9 mouse cellular contexts compared by ENCODE assay signal in genomic region chr9:41475326-41475725, GRCm38 (mm10).
DNase-seq lines count a peak whose midpoint lies in the region; ATAC-seq and TF ChIP-seq lines count a peak whose summit lies in the region.
"Had no signal": no experiment of that assay in that cellular context is flagged by ENCODE, and none has a peak within 500 bp of the region (broad histone marks: within the 10 kb centered on the region; RNA-seq: fewer than 3 reads in every experiment).

No protein-coding gene starts in this region.

- H3K4me2 ChIP-seq in heart, embryonic 15.5 days: peak overlapping the region; percentile 45
- H3K4me2 ChIP-seq in limb, embryonic 11.5 days (ENCODE audit: low read depth, severe bottlenecking): peak overlapping the region; percentile 32; the same call in 1 of the 2 replicates
- H3K4me2 ChIP-seq: liver, embryonic 13.5 days had no signal

- intact Hi-C loops in left cerebral cortex, postnatal 36 days (cut with DNase I): loop anchor here (2.0 kb wide), 1 partner anchor 475 kb away; no protein-coding TSS in a partner anchor

- no peak for TF ChIP-seq POLR2A in testis, adult 2 months (IDR thresholded peaks at IDR 0.05; ENCODE audit: control insufficient read depth, low read depth, low read length)

- H3K4me3 ChIP-seq in testis, adult 2 months (ENCODE audit: control insufficient read depth, low read depth, low read length): peak overlapping the region; percentile 75
- peak overlapping the region; percentile 19; the same call in 1 of the 2 replicates for H3K4me3 ChIP-seq in heart, embryonic 15.5 days
- H3K4me3 ChIP-seq in limb, embryonic 11.5 days (ENCODE audit: low read depth, low read length): no peak overlapping the region
- H3K4me3 ChIP-seq: liver, embryonic 13.5 days had no signal

- H3K9ac ChIP-seq in heart, embryonic 15.5 days: peak overlapping the region; percentile 25; the same call in 1 of the 2 replicates
- H3K9ac ChIP-seq in limb, embryonic 11.5 days (ENCODE audit: low read length): peak overlapping the region; percentile 39
- H3K9ac ChIP-seq: liver, embryonic 13.5 days had no signal

- peaks cover 5% of the 10 kb centered on the region for H3K4me1 ChIP-seq in testis, adult 2 months (ENCODE audit: control insufficient read depth, insufficient read depth, low read length)
- peaks cover 12% of the 10 kb centered on the region for H3K4me1 ChIP-seq in heart, embryonic 15.5 days (replicated peaks)
- H3K4me1 ChIP-seq in limb, embryonic 11.5 days (ENCODE audit: control insufficient read depth, insufficient read depth, low read length): peaks cover 6% of the 10 kb centered on the region
- H3K4me1 ChIP-seq: liver, embryonic 13.5 days had no signal

- no peaks in the 10 kb centered on the region for H3K9me3 ChIP-seq in heart, embryonic 15.5 days (replicated peaks)
- H3K9me3 ChIP-seq in limb, embryonic 11.5 days (ENCODE audit: control insufficient read depth, low read length): no peaks in the 10 kb centered on the region
- H3K9me3 ChIP-seq: liver, embryonic 13.5 days had no signal

- H3K27me3 ChIP-seq in testis, adult 2 months (ENCODE audit: control insufficient read depth, insufficient read depth, low read length): no peaks in the 10 kb centered on the region
- H3K27me3 ChIP-seq in heart, embryonic 15.5 days: no peaks in the 10 kb centered on the region
- H3K27me3 ChIP-seq in limb, embryonic 11.5 days (ENCODE audit: control insufficient read depth, insufficient read depth, low read length): no peaks in the 10 kb centered on the region
- H3K27me3 ChIP-seq: liver, embryonic 13.5 days had no signal

- no peak for DNase-seq in testis, postnatal 10 days (ENCODE audit: low spot score)
- no peak for DNase-seq in limb, embryonic 11.5 days (ENCODE audit: low spot score)
- DNase-seq in frontal cortex, postnatal 36 days (ENCODE audit: low spot score in 2 of 2): no peak
- DNase-seq in left cerebral cortex, postnatal 36 days (ENCODE audit: low spot score in 2 of 2): no peak
- DNase-seq in cerebellum, adult 18-20 months: no peak

- no peaks in the 10 kb centered on the region for H3K36me3 ChIP-seq in testis, adult 2 months (ENCODE audit: control insufficient read depth, insufficient read depth, low read length)
- no peaks in the 10 kb centered on the region for H3K36me3 ChIP-seq in heart, embryonic 15.5 days
- no peaks in the 10 kb centered on the region for H3K36me3 ChIP-seq in limb, embryonic 11.5 days (ENCODE audit: control insufficient read depth, insufficient read depth, low read length)
- H3K36me3 ChIP-seq: liver, embryonic 13.5 days had no signal

- WGBS in heart, embryonic 15.5 days: 46% methylated on average over 8 of the region's 8 CpGs
- 88% methylated on average over 8 of the region's 8 CpGs for WGBS in limb, embryonic 11.5 days

- no peak for TF ChIP-seq CTCF in testis, adult 2 months (IDR thresholded peaks at IDR 0.05; ENCODE audit: control insufficient read depth, insufficient read depth, insufficient replicate concordance, low read depth, low read length)

- H3K27ac ChIP-seq in testis, adult 2 months (ENCODE audit: control insufficient read depth, insufficient read depth, low read depth, low read length): peak overlapping the region; percentile 93
- peak overlapping the region; percentile 81 for H3K27ac ChIP-seq in heart, embryonic 15.5 days
- no peak overlapping the region for H3K27ac ChIP-seq in limb, embryonic 11.5 days (replicated peaks; ENCODE audit: low read depth, low read length)
- H3K27ac ChIP-seq: liver, embryonic 13.5 days had no signal

- ATAC-seq in heart, embryonic 15.5 days (replicated peaks; ENCODE audit: insufficient number of reproducible peaks, insufficient read depth, low FRiP score, low read depth): peak; percentile 51; the same call in 1 of the 2 replicates
- ATAC-seq in limb, embryonic 11.5 days (ENCODE audit: insufficient number of reproducible peaks, low FRiP score, low TSS enrichment, low read depth): no peak
- no peak for ATAC-seq in granulocyte monocyte progenitor cell, adult 5-6 weeks (replicated peaks; ENCODE audit: poor library complexity, severe bottlenecking)
